Mouse (Mus musculus) cerebellum, postnatal 10 days (tissue): ENCODE results near the gene Spty2d1.
A peak's percentile ranks its signal among the peaks of the same experiment; 100 is the strongest.
"Not testable (repeated sequence)": the region's sequence is repeated elsewhere in the genome, so short reads cannot be mapped to it uniquely, and the experiment has no call there.

Experiments used
- DNase-seq, 2 experiments: peaks; one replicate each; pipeline ENCODE4 v3.0.0; 2021; ENCODE audit warnings: mixed read lengths in 2 of 2

The Spty2d1 gene

GRCm38 (mm10) chr7:47020956-47021355, 12.7 kb upstream of the Spty2d1 start:
- no peak for DNase-seq

- DNase-seq: peak in 1 of 2 experiments; percentile 46
These were observed 11.4 kb upstream of the Spty2d1 start for GRCm38 (mm10) chr7:47019641-47020040.

- DNase-seq: no peak
These were observed 8.9 kb upstream of the Spty2d1 start for GRCm38 (mm10) chr7:47017146-47017545.

GRCm38 (mm10) chr7:47016602-47017001, 8.4 kb upstream of the Spty2d1 start:
- DNase-seq: no peak

- peak; percentile 86 to 91 for DNase-seq
These were observed 7.3 kb upstream of the Spty2d1 start for GRCm38 (mm10) chr7:47015390-47016065.

GRCm38 (mm10) chr7:47014564-47015389, 6.6 kb upstream of the Spty2d1 start:
- no peak for DNase-seq

- DNase-seq: no peak
These were observed 5.0 kb upstream of the Spty2d1 start for GRCm38 (mm10) chr7:47013131-47013767.

GRCm38 (mm10) chr7:47007818-47008167, 418 bp downstream of the Spty2d1 start:
- DNase-seq: no peak

GRCm38 (mm10) chr7:47007109-47007780, 966 bp downstream of the Spty2d1 start:
- peak in 1 of 2 experiments; percentile 40 for DNase-seq

- DNase-seq: no peak
These were observed 4.6 kb downstream of the Spty2d1 start for GRCm38 (mm10) chr7:47003411-47004115.

- DNase-seq: no peak
These were observed 6.3 kb downstream of the Spty2d1 start for GRCm38 (mm10) chr7:47001900-47002275.

GRCm38 (mm10) chr7:47001125-47001899, 6.9 kb downstream of the Spty2d1 start:
- no peak for DNase-seq

GRCm38 (mm10) chr7:47000644-47000983, 7.6 kb downstream of the Spty2d1 start:
- peak; percentile 55 to 64 for DNase-seq

GRCm38 (mm10) chr7:46999983-47000643, 8.1 kb downstream of the Spty2d1 start:
- DNase-seq: no peak

GRCm38 (mm10) chr7:46998942-46999341, 9.3 kb downstream of the Spty2d1 start:
- no peak for DNase-seq

GRCm38 (mm10) chr7:46997644-46998395, 10.4 kb downstream of the Spty2d1 start:
- DNase-seq: peak; percentile 90 to 91

- DNase-seq: no peak
These were observed 11.2 kb downstream of the Spty2d1 start for GRCm38 (mm10) chr7:46997008-46997407.

GRCm38 (mm10) chr7:46995558-46995957, 12.7 kb downstream of the Spty2d1 start:
- DNase-seq: no peak

- no peak for DNase-seq
These were observed 15.1 kb downstream of the Spty2d1 start for GRCm38 (mm10) chr7:46993079-46993478.

- not testable (repeated sequence) for DNase-seq
These were observed 18.8 kb downstream of the Spty2d1 start for GRCm38 (mm10) chr7:46989387-46989786.
